Mouse (Mus musculus): ENCODE results near the gene Foxj3.

DNA sequence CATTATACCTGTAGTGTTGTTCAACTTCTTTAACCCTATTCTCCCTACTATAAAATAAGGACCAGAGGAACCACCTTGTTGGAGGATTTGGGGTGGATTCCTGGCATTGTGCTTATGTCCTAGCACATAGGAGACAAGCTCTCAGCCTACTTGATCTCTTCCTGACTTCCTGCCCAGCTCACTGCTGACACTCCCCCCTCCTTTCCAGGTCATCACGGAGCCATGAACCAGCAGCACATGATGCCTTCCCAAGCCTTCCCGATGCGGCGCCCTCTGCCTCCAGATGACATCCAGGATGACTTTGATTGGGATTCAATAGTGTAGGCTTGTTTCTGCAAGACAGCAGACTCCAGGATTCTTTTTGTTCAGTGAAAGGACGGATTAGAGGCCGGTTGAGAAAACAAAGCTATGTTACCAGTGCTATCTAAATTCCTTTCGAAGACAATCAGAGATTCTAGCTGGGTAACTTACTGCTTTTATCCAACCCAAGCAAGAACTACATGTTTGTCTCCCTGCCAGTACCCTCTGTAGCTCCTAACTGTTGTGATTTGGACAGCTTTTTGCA is 89.4 kb downstream of the Foxj3 start:
- TF ChIP-seq CTCF (IDR thresholded peaks at IDR 0.05; ENCODE audit: low read depth, low read length) (no peak), GATA1 (IDR thresholded peaks at IDR 0.05; ENCODE audit: borderline replicate concordance, low read length) (no peak), TAL1 (conservative IDR thresholded peaks at IDR 0.05; ENCODE audit: low read depth, low read length) (no peak), GATA2 (IDR thresholded peaks at IDR 0.05; ENCODE audit: borderline replicate concordance, low read depth, low read length) (no peak)

All from G1E (cell line).